Mouse (Mus musculus) lung, embryonic 16.5 days (tissue): Measurements from ENCODE around the gene D930048N14Rik. TPM values are rescaled to one million over a fixed set of nuclear protein-coding genes. Genes with fewer than 3 reads are reported as not detected.
"Not testable (repeated sequence)": the region's sequence is repeated elsewhere in the genome, so short reads cannot be mapped to it uniquely, and the experiment has no call there.

ENCODE experiments used
- ATAC-seq: fragments of 200-750 bp; cut with Nextera tagmentation; 2 replicates; pipeline ENCODE4 v1.8.0; 2017; ENCODE audit warnings: low read depth, mild to moderate bottlenecking, moderate library complexity
- H3K27ac ChIP-seq: fragments of 300-500 bp; sonication (generic); 2 replicates; pipeline ENCODE4 v1.5.1; 2014; ENCODE audit warnings: mild to moderate bottlenecking, control low read depth, low read length
- H3K27me3 ChIP-seq: fragments of 300-500 bp; sonication (generic); 2 replicates; pipeline ENCODE4 v1.6.1; 2014; ENCODE audit warnings: low read depth, low read length, mixed read lengths; ENCODE audit not compliant: control insufficient read depth, insufficient read depth
- H3K36me3 ChIP-seq: fragments of 300-500 bp; sonication (generic); 2 replicates; pipeline ENCODE4 v1.6.1; 2014; ENCODE audit warnings: low read length; ENCODE audit not compliant: control insufficient read depth, insufficient read depth
- H3K4me1 ChIP-seq: fragments of 300-500 bp; sonication (generic); replicated peaks from 2 replicates; pipeline ENCODE4 v1.6.1; 2014; ENCODE audit warnings: low read length, mixed read lengths; ENCODE audit not compliant: control insufficient read depth, insufficient read depth
- H3K4me2 ChIP-seq: fragments of 300-500 bp; sonication (generic); 2 replicates; pipeline ENCODE4 v1.6.1; 2014; ENCODE audit warnings: low read depth, low read length, control low read depth
- H3K4me3 ChIP-seq: fragments of 300-500 bp; sonication (generic); 2 replicates; pipeline ENCODE4 v1.5.1; 2014; ENCODE audit warnings: mild to moderate bottlenecking, low read length, control low read depth
- H3K9ac ChIP-seq: fragments of 300-500 bp; sonication (generic); 2 replicates; pipeline ENCODE4 v1.6.1; 2014; ENCODE audit warnings: low read length, control low read depth
- H3K9me3 ChIP-seq: fragments of 300-500 bp; sonication (generic); 2 replicates; pipeline ENCODE4 v1.6.1; 2016; ENCODE audit warnings: low read length; ENCODE audit not compliant: control insufficient read depth
- WGBS: fragments of 180-500 bp; shearing (Covaris S2); extraction: QIAGEN DNeasy Blood & Tissue Kit; methylation state at CpG from one replicate; pipeline ENCODE4 v1.1.7; 2014; 5-methylcytosine and 5-hydroxymethylcytosine counted together
- polyA plus RNA-seq: library from polyadenylated mRNA; unstranded; fragments of >200 nt; fragmentation: Nextera tagmentation; extraction: Ambion mirVana; gene quantifications from 2 replicates; pipeline ENCODE4 v1.2.1, GENCODE M21; 2015

Gene D930048N14Rik
- polyA plus RNA-seq, 1 experiment from 2014 or later, result 4.0 TPM

- Histone ChIP-seq H3K9me3 (no peaks in the 10 kb centered on the region), H3K4me3 (no peak overlapping the region), H3K4me2 (no peak overlapping the region), H3K9ac (no peak overlapping the region), H3K36me3 (no peaks in the 10 kb centered on the region), H3K27me3 (no peaks in the 10 kb centered on the region), H3K27ac (no peak overlapping the region), H3K4me1 (no peaks in the 10 kb centered on the region)
- WGBS, result 74% methylated on average over 5 of the region's 5 CpGs
- ATAC-seq, result no peak
These were observed 24.6 kb downstream of the D930048N14Rik start for GRCm38 (mm10) chr11:51675386-51675785.

- Histone ChIP-seq H3K4me2 (no peak overlapping the region), H3K4me1 (peaks cover 3% of the 10 kb centered on the region; the same call in 1 of the 2 replicates), H3K27ac (no peak overlapping the region), H3K4me3 (no peak overlapping the region), H3K36me3 (no peaks in the 10 kb centered on the region), H3K9me3 (no peaks in the 10 kb centered on the region), H3K9ac (no peak overlapping the region), H3K27me3 (no peaks in the 10 kb centered on the region)
- no peak for ATAC-seq
- 61% methylated on average over 6 of the region's 6 CpGs for WGBS
These were observed 27.1 kb downstream of the D930048N14Rik start for GRCm38 (mm10) chr11:51677737-51678418.

DNA sequence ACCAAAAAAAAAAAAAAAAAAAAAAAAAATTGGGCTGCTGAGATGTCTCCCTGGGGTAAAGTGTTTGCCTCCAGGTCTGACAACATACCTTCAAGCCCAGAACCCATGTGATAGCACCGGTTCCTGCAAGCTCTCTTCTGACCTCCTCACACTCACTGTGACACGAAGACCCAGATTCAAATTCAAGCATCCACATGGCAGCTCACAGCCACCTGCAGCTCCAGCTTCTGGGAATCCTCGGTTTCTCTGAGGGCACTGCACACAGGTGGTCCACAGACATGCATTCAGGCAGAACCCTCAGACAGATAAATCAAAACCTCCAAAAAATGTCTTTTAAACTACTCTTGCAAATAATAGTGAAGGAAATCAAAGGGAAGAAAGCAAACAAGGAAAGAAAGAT lies 28.7 kb downstream of the D930048N14Rik start:
- Histone ChIP-seq H3K9me3 (no peaks in the 10 kb centered on the region), H3K27me3 (no peaks in the 10 kb centered on the region), H3K27ac (no peak overlapping the region), H3K4me1 (peaks cover 3% of the 10 kb centered on the region; the same call in 1 of the 2 replicates), H3K4me3 (no peak overlapping the region), H3K4me2 (no peak overlapping the region), H3K9ac (no peak overlapping the region), H3K36me3 (no peaks in the 10 kb centered on the region)
- WGBS, result 50% methylated on average over 3 of the region's 3 CpGs
- ATAC-seq, result no peak

DNA sequence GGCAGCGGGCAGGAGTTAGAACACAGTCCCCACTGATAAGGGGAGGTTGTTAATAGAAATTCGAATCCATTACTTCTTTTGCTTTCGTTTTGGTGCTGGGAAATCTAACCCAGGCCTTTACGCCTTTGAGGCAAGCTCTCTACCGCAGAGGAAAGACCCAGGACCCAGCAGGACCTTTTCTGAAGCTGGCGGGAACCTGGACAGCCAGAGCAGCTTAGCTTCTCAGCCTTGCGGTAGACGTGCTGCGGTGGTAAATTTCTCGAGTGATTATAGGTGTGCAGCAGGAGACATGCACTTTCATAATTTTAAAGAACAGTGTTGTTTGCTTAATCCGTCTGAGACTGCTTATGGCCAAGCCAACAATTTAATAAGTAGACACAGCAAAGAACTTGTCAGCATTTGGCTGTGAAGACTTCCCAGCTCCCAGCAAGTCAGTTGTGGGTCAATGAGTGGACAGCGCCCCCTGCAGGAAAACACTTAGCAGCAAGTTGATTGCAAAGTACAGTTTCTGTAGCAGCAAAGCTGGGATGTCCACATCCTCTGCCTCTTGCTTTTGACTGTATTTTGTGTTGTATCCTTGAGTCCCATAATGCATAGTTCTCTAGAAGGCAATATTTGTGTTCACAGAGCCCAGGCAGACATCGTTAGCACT lies 30.7 kb downstream of the D930048N14Rik start:
- WGBS, result 28% methylated on average over 13 of the region's 13 CpGs
- Histone ChIP-seq H3K9ac (peak overlapping the region; percentile 11), H3K4me3 (0 out of 2 replicates have a peak overlapping the region, but pooled peaks have one; percentile 9), H3K36me3 (no peaks in the 10 kb centered on the region), H3K27me3 (no peaks in the 10 kb centered on the region), H3K27ac (no peak overlapping the region), H3K4me1 (peaks cover 3% of the 10 kb centered on the region; the same call in 1 of the 2 replicates), H3K9me3 (no peaks in the 10 kb centered on the region), H3K4me2 (peak overlapping the region; percentile 19)
- ATAC-seq, result peak; percentile 65; the same call in 1 of the 2 replicates

GRCm38 (mm10) chr11:51681976-51682374 lies 31.2 kb downstream of the D930048N14Rik start:
- no peak overlapping the region for H3K4me2 ChIP-seq
- H3K9me3 ChIP-seq, result no peaks in the 10 kb centered on the region
- H3K27ac ChIP-seq, result no peak overlapping the region
- H3K27me3 ChIP-seq, result no peaks in the 10 kb centered on the region
- H3K4me3 ChIP-seq, result no peak overlapping the region
- no peaks in the 10 kb centered on the region for H3K36me3 ChIP-seq
- 41% methylated on average over 8 of the region's 8 CpGs for WGBS
- ATAC-seq, result no peak
- H3K9ac ChIP-seq, result no peak overlapping the region
- peaks cover 3% of the 10 kb centered on the region; the same call in 1 of the 2 replicates for H3K4me1 ChIP-seq

GRCm38 (mm10) chr11:51688330-51689328 lies 37.9 kb downstream of the D930048N14Rik start, which contains the start of gene 0610009B22Rik:
TSS of gene 0610009B22Rik (minus strand) at chr11:51688874.
- Histone ChIP-seq H3K4me2 (peak within 1 kb of the TSS; percentile 88), H3K27ac (peak within 1 kb of the TSS; percentile 100), H3K9me3 (no peaks in the 10 kb centered on the region), H3K9ac (peak within 1 kb of the TSS; percentile 91), H3K27me3 (no peaks in the 10 kb centered on the region), H3K4me3 (peak within 1 kb of the TSS; percentile 81), H3K36me3 (no peaks in the 10 kb centered on the region), H3K4me1 (peaks cover 9% of the 10 kb centered on the region)
- peak; percentile 99 for ATAC-seq
- 0% methylated on average over 60 of the region's 60 CpGs for WGBS

DNA sequence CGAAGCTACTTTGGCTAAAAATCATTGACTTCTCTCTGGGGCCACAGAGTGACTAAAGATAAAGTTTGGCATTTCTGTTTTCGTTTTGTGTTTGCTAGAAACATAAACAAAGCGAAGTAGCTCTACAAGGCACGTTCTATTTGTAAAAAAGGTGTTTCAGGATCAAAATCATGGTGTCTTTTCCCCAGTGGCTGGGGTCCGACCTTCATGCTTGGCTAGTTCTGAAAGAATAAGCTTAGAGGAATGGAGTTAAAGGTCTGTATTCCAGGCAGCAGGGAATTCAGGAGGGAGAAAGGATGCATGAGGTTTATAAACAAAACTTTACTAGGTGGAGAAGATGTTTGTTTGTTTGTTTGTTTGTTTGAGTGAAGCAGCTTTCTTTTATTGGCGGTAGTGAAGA lies 38.6 kb downstream of the D930048N14Rik start:
- peak overlapping the region; percentile 91 for H3K9ac ChIP-seq
- H3K9me3 ChIP-seq, result no peaks in the 10 kb centered on the region
- H3K4me2 ChIP-seq, result peak overlapping the region; percentile 84
- no peaks in the 10 kb centered on the region for H3K27me3 ChIP-seq
- H3K36me3 ChIP-seq, result no peaks in the 10 kb centered on the region
- H3K27ac ChIP-seq, result peak overlapping the region; percentile 100
- peak overlapping the region; percentile 81 for H3K4me3 ChIP-seq
- WGBS, result 23% methylated on average over 6 of the region's 6 CpGs
- peaks cover 9% of the 10 kb centered on the region for H3K4me1 ChIP-seq
- ATAC-seq, result no peak

GRCm38 (mm10) chr11:51690597-51690996 lies 39.8 kb downstream of the D930048N14Rik start:
- not testable (repeated sequence) for H3K27me3 ChIP-seq, H3K4me2 ChIP-seq, H3K36me3 ChIP-seq, H3K27ac ChIP-seq, H3K4me1 ChIP-seq, H3K4me3 ChIP-seq, ATAC-seq, H3K9ac ChIP-seq, H3K9me3 ChIP-seq
- 96% methylated on average over 1 of the region's 3 CpGs for WGBS
